Mouse (Mus musculus): ENCODE measurements around the gene Rcan2. TPM values are rescaled to one million over a fixed set of nuclear protein-coding genes. Genes with fewer than 3 reads are reported as not detected.
A peak's percentile ranks its signal among the peaks of the same experiment; 100 is the strongest.
"Not testable (repeated sequence)": the region's sequence is repeated elsewhere in the genome, so short reads cannot be mapped to it uniquely, and the experiment has no call there.

Rcan2 gene
- polyA plus RNA-seq, 1 experiment = 3.1 TPM

- no peak overlapping the region for H3K4me3 ChIP-seq (ENCODE audit: low read depth, low read length)
- H3K27me3 ChIP-seq (ENCODE audit: control insufficient read depth, insufficient read depth, low read length, poor library complexity, severe bottlenecking) = no peaks in the 10 kb centered on the region
- peak; percentile 36 for TF ChIP-seq CTCF (IDR thresholded peaks at IDR 0.05; ENCODE audit: low read depth, low read length)
- TF ChIP-seq POLR2A (IDR thresholded peaks at IDR 0.05; ENCODE audit: insufficient read depth, low read length) = no peak
- no peak overlapping the region for H3K9ac ChIP-seq (ENCODE audit: low read depth, poor library complexity, severe bottlenecking)
- no peaks in the 10 kb centered on the region for H3K36me3 ChIP-seq (ENCODE audit: control insufficient read depth, insufficient read depth, low read length, poor library complexity, severe bottlenecking)
- H3K4me1 ChIP-seq (ENCODE audit: control insufficient read depth, insufficient read depth, low read length) = no peaks in the 10 kb centered on the region
- H3K27ac ChIP-seq (ENCODE audit: insufficient read depth, low read length) = no peak overlapping the region
- no peaks in the 10 kb centered on the region for H3K9me3 ChIP-seq (replicated peaks; ENCODE audit: control insufficient read depth, insufficient read depth, low read length, poor library complexity, severe bottlenecking)
Observed at GRCm38 (mm10) chr17:43818390-43818789, 17.2 kb downstream of the Rcan2 start.

- no peaks in the 10 kb centered on the region for H3K4me1 ChIP-seq (ENCODE audit: control insufficient read depth, insufficient read depth, low read length)
- H3K27me3 ChIP-seq (ENCODE audit: control insufficient read depth, insufficient read depth, low read length, poor library complexity, severe bottlenecking) = no peaks in the 10 kb centered on the region
- H3K4me3 ChIP-seq (ENCODE audit: low read depth, low read length) = no peak overlapping the region
- no peaks in the 10 kb centered on the region for H3K36me3 ChIP-seq (ENCODE audit: control insufficient read depth, insufficient read depth, low read length, poor library complexity, severe bottlenecking)
- TF ChIP-seq EP300 (IDR thresholded peaks at IDR 0.05; ENCODE audit: insufficient read depth, low read depth, low read length) (no peak), CTCF (IDR thresholded peaks at IDR 0.05; ENCODE audit: low read depth, low read length) (no peak), POLR2A (IDR thresholded peaks at IDR 0.05; ENCODE audit: insufficient read depth, low read length) (no peak)
- no peaks in the 10 kb centered on the region for H3K9me3 ChIP-seq (replicated peaks; ENCODE audit: control insufficient read depth, insufficient read depth, low read length, poor library complexity, severe bottlenecking)
- no peak overlapping the region for H3K9ac ChIP-seq (ENCODE audit: low read depth, poor library complexity, severe bottlenecking)
- H3K27ac ChIP-seq (ENCODE audit: insufficient read depth, low read length) = no peak overlapping the region
Observed at GRCm38 (mm10) chr17:43820904-43821303, 19.8 kb downstream of the Rcan2 start.

GRCm38 (mm10) chr17:43822207-43822606 is 21.1 kb downstream of the Rcan2 start:
- no peaks in the 10 kb centered on the region for H3K4me1 ChIP-seq (ENCODE audit: control insufficient read depth, insufficient read depth, low read length)
- no peaks in the 10 kb centered on the region for H3K27me3 ChIP-seq (ENCODE audit: control insufficient read depth, insufficient read depth, low read length, poor library complexity, severe bottlenecking)
- H3K4me3 ChIP-seq (ENCODE audit: low read depth, low read length) = no peak overlapping the region
- H3K9me3 ChIP-seq (replicated peaks; ENCODE audit: control insufficient read depth, insufficient read depth, low read length, poor library complexity, severe bottlenecking) = no peaks in the 10 kb centered on the region
- TF ChIP-seq CTCF (IDR thresholded peaks at IDR 0.05; ENCODE audit: low read depth, low read length) (no peak), EP300 (IDR thresholded peaks at IDR 0.05; ENCODE audit: insufficient read depth, low read depth, low read length) (no peak)
- no peaks in the 10 kb centered on the region for H3K36me3 ChIP-seq (ENCODE audit: control insufficient read depth, insufficient read depth, low read length, poor library complexity, severe bottlenecking)
- no peak overlapping the region for H3K27ac ChIP-seq (ENCODE audit: insufficient read depth, low read length)
- no peak overlapping the region for H3K9ac ChIP-seq (ENCODE audit: low read depth, poor library complexity, severe bottlenecking)

- Histone ChIP-seq H3K9me3 (replicated peaks; ENCODE audit: control insufficient read depth, insufficient read depth, low read length, poor library complexity, severe bottlenecking) (no peaks in the 10 kb centered on the region), H3K9ac (ENCODE audit: low read depth, poor library complexity, severe bottlenecking) (no peak overlapping the region), H3K4me1 (ENCODE audit: control insufficient read depth, insufficient read depth, low read length) (no peaks in the 10 kb centered on the region), H3K27me3 (ENCODE audit: control insufficient read depth, insufficient read depth, low read length, poor library complexity, severe bottlenecking) (no peaks in the 10 kb centered on the region), H3K36me3 (ENCODE audit: control insufficient read depth, insufficient read depth, low read length, poor library complexity, severe bottlenecking) (no peaks in the 10 kb centered on the region), H3K27ac (ENCODE audit: insufficient read depth, low read length) (no peak overlapping the region), H3K4me3 (ENCODE audit: low read depth, low read length) (no peak overlapping the region)
- TF ChIP-seq EP300 (IDR thresholded peaks at IDR 0.05; ENCODE audit: insufficient read depth, low read depth, low read length) = no peak
Observed at GRCm38 (mm10) chr17:43822630-43823029, 21.5 kb downstream of the Rcan2 start.

GRCm38 (mm10) chr17:43824781-43825410 is 23.7 kb downstream of the Rcan2 start:
- no peak overlapping the region for H3K4me3 ChIP-seq (ENCODE audit: low read depth, low read length)
- no peaks in the 10 kb centered on the region; the same call in 1 of the 2 replicates for H3K27me3 ChIP-seq (ENCODE audit: control insufficient read depth, insufficient read depth, low read length, poor library complexity, severe bottlenecking)
- no peaks in the 10 kb centered on the region for H3K9me3 ChIP-seq (replicated peaks; ENCODE audit: control insufficient read depth, insufficient read depth, low read length, poor library complexity, severe bottlenecking)
- H3K27ac ChIP-seq (ENCODE audit: insufficient read depth, low read length) = no peak overlapping the region
- no peak for TF ChIP-seq CTCF (IDR thresholded peaks at IDR 0.05; ENCODE audit: low read depth, low read length)
- TF ChIP-seq EP300 (IDR thresholded peaks at IDR 0.05; ENCODE audit: insufficient read depth, low read depth, low read length) = no peak
- no peak for TF ChIP-seq POLR2A (IDR thresholded peaks at IDR 0.05; ENCODE audit: insufficient read depth, low read length)
- H3K4me1 ChIP-seq (ENCODE audit: control insufficient read depth, insufficient read depth, low read length) = no peaks in the 10 kb centered on the region
- H3K36me3 ChIP-seq (ENCODE audit: control insufficient read depth, insufficient read depth, low read length, poor library complexity, severe bottlenecking) = no peaks in the 10 kb centered on the region
- no peak overlapping the region for H3K9ac ChIP-seq (ENCODE audit: low read depth, poor library complexity, severe bottlenecking)

GRCm38 (mm10) chr17:43825411-43825785 is 24.2 kb downstream of the Rcan2 start:
- not testable (repeated sequence) for H3K4me3 ChIP-seq (ENCODE audit: low read depth, low read length); H3K27me3 ChIP-seq (ENCODE audit: control insufficient read depth, insufficient read depth, low read length, poor library complexity, severe bottlenecking); H3K9ac ChIP-seq (ENCODE audit: low read depth, poor library complexity, severe bottlenecking); H3K4me1 ChIP-seq (ENCODE audit: control insufficient read depth, insufficient read depth, low read length); H3K27ac ChIP-seq (ENCODE audit: insufficient read depth, low read length); H3K36me3 ChIP-seq (ENCODE audit: control insufficient read depth, insufficient read depth, low read length, poor library complexity, severe bottlenecking); H3K9me3 ChIP-seq (replicated peaks; ENCODE audit: control insufficient read depth, insufficient read depth, low read length, poor library complexity, severe bottlenecking)
